Mouse (Mus musculus): ENCODE measurements at regions not wholly inside any gene's neighbourhood (a gene's known extent, or its start where the extent isn't known, plus 50 kb on each side); places are given as distances from the start of the nearest gene placed in this dataset.
A peak's percentile ranks its signal among the peaks of the same experiment; 100 is the strongest.

DNA sequence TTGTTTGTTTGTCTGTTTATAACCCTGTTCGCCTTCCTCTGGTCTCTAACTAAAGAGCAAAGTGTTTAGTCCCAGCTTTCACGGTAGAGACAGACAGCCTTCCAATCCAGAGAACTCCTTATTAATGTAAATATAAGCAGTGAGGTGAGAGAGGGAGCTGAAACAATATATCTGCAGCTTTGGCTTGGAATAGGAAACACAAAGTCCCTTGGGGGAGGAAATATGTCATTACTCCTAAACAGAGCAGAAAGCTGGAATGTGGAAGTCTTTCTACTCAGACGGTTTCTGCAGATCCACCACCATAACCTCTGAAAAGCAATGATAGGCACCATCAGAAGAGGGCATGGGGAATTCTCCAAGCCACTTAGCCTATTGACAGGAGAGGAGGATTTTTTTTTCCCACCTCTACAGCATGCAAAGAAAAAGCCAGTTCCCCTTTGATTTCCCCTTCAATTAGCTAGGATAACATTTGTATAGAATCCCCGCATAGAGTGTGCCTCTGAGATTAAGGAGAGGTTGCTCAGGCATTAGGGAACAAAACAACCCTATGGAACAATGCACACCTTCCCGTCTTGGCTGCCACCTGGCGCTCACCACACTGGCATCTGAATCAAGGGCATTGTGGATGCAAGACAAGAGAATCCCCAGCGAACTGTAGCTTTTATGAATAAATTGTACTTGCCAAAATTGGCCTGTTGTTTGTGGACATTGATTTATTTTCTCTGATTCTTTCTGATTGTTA lies 281.9 kb upstream of the Kirrel3 start:
- 5% methylated on average over 7 of the region's 7 CpGs for WGBS
- peak; percentile 11; the same call in 1 of the 2 replicates for ATAC-seq (replicated peaks; ENCODE audit: low FRiP score)
- H3K4me2 ChIP-seq (ENCODE audit: low read depth, low read length, severe bottlenecking), result no peak overlapping the region
- no peak for DNase-seq (ENCODE audit: low spot score)
- H3K27ac ChIP-seq (ENCODE audit: low read depth, low read length), result no peak overlapping the region
- no peak overlapping the region for H3K9ac ChIP-seq (ENCODE audit: low read length)
- H3K4me3 ChIP-seq (ENCODE audit: low read depth, low read length), result no peak overlapping the region
- H3K27me3 ChIP-seq (ENCODE audit: control insufficient read depth, insufficient read depth, low read length), result peaks cover 2% of the 10 kb centered on the region; the same call in 1 of the 2 replicates
- no peaks in the 10 kb centered on the region for H3K36me3 ChIP-seq (ENCODE audit: control insufficient read depth, insufficient read depth, low read length)
- no peaks in the 10 kb centered on the region for H3K9me3 ChIP-seq (ENCODE audit: control insufficient read depth, low read length)
- peaks cover 18% of the 10 kb centered on the region for H3K4me1 ChIP-seq (replicated peaks; ENCODE audit: control insufficient read depth, insufficient read depth, low read length)

DNA sequence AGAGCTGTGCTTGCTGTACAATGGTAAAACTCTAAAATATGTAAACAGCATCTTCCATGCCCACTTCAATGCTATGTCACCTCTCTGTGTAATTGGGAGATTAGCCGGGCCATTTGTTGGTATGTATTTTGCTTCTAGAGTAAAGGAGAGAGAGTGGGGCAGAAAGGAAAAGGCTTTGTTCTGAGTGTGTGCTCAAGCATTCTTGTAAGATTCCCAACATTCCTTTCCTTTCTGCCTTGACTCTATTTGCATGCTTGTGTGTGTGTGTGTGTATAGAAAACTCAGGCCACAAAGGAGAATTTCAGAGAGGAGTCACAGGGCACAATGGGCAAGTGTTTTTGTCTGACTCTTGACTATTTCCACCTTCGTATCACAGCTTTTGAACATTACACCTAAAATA lies 281.2 kb upstream of the Kirrel3 start:
- DNase-seq (ENCODE audit: low spot score), result no peak
- WGBS, result 11% methylated on average over 2 of the region's 2 CpGs
- H3K9me3 ChIP-seq (ENCODE audit: control insufficient read depth, low read length), result no peaks in the 10 kb centered on the region
- H3K27me3 ChIP-seq (ENCODE audit: control insufficient read depth, insufficient read depth, low read length), result peaks cover 2% of the 10 kb centered on the region; the same call in 1 of the 2 replicates
- no peaks in the 10 kb centered on the region for H3K36me3 ChIP-seq (ENCODE audit: control insufficient read depth, insufficient read depth, low read length)
- no peak overlapping the region for H3K4me2 ChIP-seq (ENCODE audit: low read depth, low read length, severe bottlenecking)
- no peak overlapping the region for H3K27ac ChIP-seq (ENCODE audit: low read depth, low read length)
- no peak for ATAC-seq (replicated peaks; ENCODE audit: low FRiP score)
- H3K9ac ChIP-seq (ENCODE audit: low read length), result no peak overlapping the region
- H3K4me3 ChIP-seq (ENCODE audit: low read depth, low read length), result no peak overlapping the region
- peaks cover 18% of the 10 kb centered on the region for H3K4me1 ChIP-seq (replicated peaks; ENCODE audit: control insufficient read depth, insufficient read depth, low read length)

DNA sequence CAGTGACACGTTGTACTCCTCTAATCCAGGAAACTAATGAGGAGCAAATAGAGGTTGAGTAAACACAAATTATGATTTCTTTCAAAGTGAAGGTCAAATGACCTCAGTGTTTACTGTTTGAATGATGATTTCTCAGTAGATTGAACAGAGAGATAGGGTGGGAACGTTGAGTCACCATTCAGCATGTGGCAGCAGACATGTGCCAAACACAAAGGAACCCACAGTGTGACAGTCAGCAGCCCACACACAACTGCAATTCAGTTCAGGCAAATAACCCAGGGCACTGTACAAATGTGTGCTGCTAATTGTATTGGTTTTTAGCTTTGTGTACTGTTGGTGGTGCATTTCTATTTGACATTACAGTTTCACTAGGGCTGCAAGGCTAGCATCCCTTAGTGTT lies 254.1 kb upstream of the Kirrel3 start:
- ATAC-seq (replicated peaks; ENCODE audit: low FRiP score), result no peak
- H3K4me3 ChIP-seq (ENCODE audit: low read depth, low read length), result no peak overlapping the region
- no peaks in the 10 kb centered on the region for H3K27me3 ChIP-seq (ENCODE audit: control insufficient read depth, insufficient read depth, low read length)
- DNase-seq (ENCODE audit: low spot score), result no peak
- no peaks in the 10 kb centered on the region for H3K4me1 ChIP-seq (replicated peaks; ENCODE audit: control insufficient read depth, insufficient read depth, low read length)
- no peak overlapping the region for H3K27ac ChIP-seq (ENCODE audit: low read depth, low read length)
- WGBS, result 48% methylated on average over 2 of the region's 2 CpGs
- H3K9ac ChIP-seq (ENCODE audit: low read length), result no peak overlapping the region
- no peaks in the 10 kb centered on the region for H3K36me3 ChIP-seq (ENCODE audit: control insufficient read depth, insufficient read depth, low read length)
- H3K4me2 ChIP-seq (ENCODE audit: low read depth, low read length, severe bottlenecking), result no peak overlapping the region
- no peaks in the 10 kb centered on the region for H3K9me3 ChIP-seq (ENCODE audit: control insufficient read depth, low read length)

DNA sequence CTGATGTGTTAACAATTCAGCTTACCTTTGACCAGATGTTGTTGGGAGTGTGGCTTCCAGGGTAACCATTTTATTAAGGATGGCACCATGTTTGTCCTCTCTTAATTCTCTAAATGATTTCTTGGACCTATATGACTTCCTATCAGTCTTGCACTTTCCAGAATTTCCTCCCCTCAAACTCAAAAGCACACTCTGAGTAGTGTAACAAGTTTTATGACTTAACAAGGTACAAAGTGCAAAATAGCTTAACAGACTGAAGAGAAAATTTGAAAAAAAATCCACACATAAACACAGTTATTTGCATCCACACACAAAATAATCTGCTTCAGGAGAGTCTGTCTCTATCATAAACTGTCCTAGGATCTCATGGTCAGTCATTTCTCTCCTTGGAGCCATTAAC lies 251.0 kb upstream of the Kirrel3 start:
- Histone ChIP-seq H3K27ac (ENCODE audit: low read depth, low read length) (no peak overlapping the region), H3K36me3 (ENCODE audit: control insufficient read depth, insufficient read depth, low read length) (no peaks in the 10 kb centered on the region), H3K4me3 (ENCODE audit: low read depth, low read length) (no peak overlapping the region), H3K9me3 (ENCODE audit: control insufficient read depth, low read length) (no peaks in the 10 kb centered on the region), H3K4me1 (replicated peaks; ENCODE audit: control insufficient read depth, insufficient read depth, low read length) (no peaks in the 10 kb centered on the region), H3K27me3 (ENCODE audit: control insufficient read depth, insufficient read depth, low read length) (no peaks in the 10 kb centered on the region), H3K4me2 (ENCODE audit: low read depth, low read length, severe bottlenecking) (no peak overlapping the region), H3K9ac (ENCODE audit: low read length) (no peak overlapping the region)
- no peak for DNase-seq (ENCODE audit: low spot score)
- no peak for ATAC-seq (replicated peaks; ENCODE audit: low FRiP score)

DNA sequence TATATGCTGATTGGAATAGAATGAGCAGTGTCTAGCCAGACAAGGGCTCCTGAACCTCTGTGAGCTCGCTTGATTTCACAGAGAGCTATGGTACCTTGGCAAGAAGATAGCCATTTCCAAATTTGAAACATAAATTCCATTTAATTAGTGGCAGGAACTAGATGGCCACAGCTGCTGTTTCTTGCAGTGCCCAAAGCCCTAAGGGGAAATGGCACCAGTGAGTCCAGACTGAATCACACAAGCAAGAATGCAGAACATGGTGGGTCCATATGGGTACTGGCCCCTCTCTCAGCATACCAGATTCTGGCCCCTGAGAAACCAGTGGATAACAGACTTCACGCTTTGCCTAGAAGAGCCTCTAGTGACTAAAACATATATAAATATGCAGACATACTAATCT lies 246.2 kb upstream of the Kirrel3 start:
- DNase-seq (ENCODE audit: low spot score) (no peak), ATAC-seq (replicated peaks; ENCODE audit: low FRiP score) (no peak)
- Histone ChIP-seq H3K4me2 (ENCODE audit: low read depth, low read length, severe bottlenecking) (no peak overlapping the region), H3K36me3 (ENCODE audit: control insufficient read depth, insufficient read depth, low read length) (no peaks in the 10 kb centered on the region), H3K27me3 (ENCODE audit: control insufficient read depth, insufficient read depth, low read length) (no peaks in the 10 kb centered on the region), H3K9ac (ENCODE audit: low read length) (no peak overlapping the region), H3K4me1 (replicated peaks; ENCODE audit: control insufficient read depth, insufficient read depth, low read length) (no peaks in the 10 kb centered on the region), H3K4me3 (ENCODE audit: low read depth, low read length) (no peak overlapping the region), H3K9me3 (ENCODE audit: control insufficient read depth, low read length) (no peaks in the 10 kb centered on the region), H3K27ac (ENCODE audit: low read depth, low read length) (no peak overlapping the region)
- WGBS, result 89% methylated on average over 2 of the region's 2 CpGs

DNA sequence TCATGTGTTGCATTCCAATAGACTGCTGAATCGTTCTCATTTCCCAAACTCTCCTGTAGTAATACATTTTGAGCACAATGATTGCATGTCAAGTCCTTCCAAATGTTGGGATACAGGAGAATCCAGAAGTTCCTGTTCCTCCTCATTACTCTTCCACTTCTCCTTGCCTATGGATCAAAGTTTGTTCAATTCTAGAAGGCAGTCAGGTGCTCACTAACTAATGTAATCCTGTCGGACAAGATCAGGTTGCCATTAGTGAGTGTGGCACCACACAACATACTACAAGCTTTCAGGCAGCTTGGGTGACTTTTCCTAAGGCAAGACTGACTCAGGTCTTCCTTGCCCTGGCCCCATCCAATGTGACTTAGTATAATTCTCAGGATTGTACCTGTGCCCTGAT lies 242.0 kb upstream of the Kirrel3 start:
- H3K27me3 ChIP-seq (ENCODE audit: control insufficient read depth, insufficient read depth, low read length), result no peaks in the 10 kb centered on the region
- WGBS, result 82% methylated on average over 2 of the region's 2 CpGs
- no peak overlapping the region for H3K4me3 ChIP-seq (ENCODE audit: low read depth, low read length)
- H3K4me2 ChIP-seq (ENCODE audit: low read depth, low read length, severe bottlenecking), result no peak overlapping the region
- H3K36me3 ChIP-seq (ENCODE audit: control insufficient read depth, insufficient read depth, low read length), result no peaks in the 10 kb centered on the region
- H3K9me3 ChIP-seq (ENCODE audit: control insufficient read depth, low read length), result no peaks in the 10 kb centered on the region
- ATAC-seq (replicated peaks; ENCODE audit: low FRiP score), result no peak
- H3K9ac ChIP-seq (ENCODE audit: low read length), result no peak overlapping the region
- H3K27ac ChIP-seq (ENCODE audit: low read depth, low read length), result no peak overlapping the region
- DNase-seq (ENCODE audit: low spot score), result no peak
- no peaks in the 10 kb centered on the region for H3K4me1 ChIP-seq (replicated peaks; ENCODE audit: control insufficient read depth, insufficient read depth, low read length)

DNA sequence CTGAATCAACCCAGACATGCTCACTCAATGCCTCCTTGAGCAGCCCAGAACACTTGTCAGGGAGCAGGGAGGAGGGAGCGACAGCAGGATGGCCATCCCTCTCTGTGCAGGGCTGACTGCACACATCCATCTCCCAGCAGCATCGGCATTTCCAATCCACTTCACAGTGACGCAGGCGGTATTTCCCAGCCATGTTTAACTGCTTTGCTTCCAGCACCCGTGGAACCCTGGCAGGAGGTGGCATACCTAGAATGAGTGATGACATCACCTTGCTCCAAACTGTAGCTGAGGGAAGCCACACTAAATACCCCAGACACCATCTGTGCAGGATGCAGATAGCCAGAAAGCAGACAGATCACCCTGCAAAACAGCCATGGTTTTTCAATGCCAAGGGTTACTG lies 241.1 kb upstream of the Kirrel3 start:
- no peak overlapping the region for H3K27ac ChIP-seq (ENCODE audit: low read depth, low read length)
- H3K9me3 ChIP-seq (ENCODE audit: control insufficient read depth, low read length), result no peaks in the 10 kb centered on the region
- H3K36me3 ChIP-seq (ENCODE audit: control insufficient read depth, insufficient read depth, low read length), result no peaks in the 10 kb centered on the region
- no peak overlapping the region for H3K4me2 ChIP-seq (ENCODE audit: low read depth, low read length, severe bottlenecking)
- no peak overlapping the region for H3K9ac ChIP-seq (ENCODE audit: low read length)
- WGBS, result 88% methylated on average over 5 of the region's 5 CpGs
- DNase-seq (ENCODE audit: low spot score), result no peak
- no peak for ATAC-seq (replicated peaks; ENCODE audit: low FRiP score)
- H3K4me1 ChIP-seq (replicated peaks; ENCODE audit: control insufficient read depth, insufficient read depth, low read length), result no peaks in the 10 kb centered on the region
- no peak overlapping the region for H3K4me3 ChIP-seq (ENCODE audit: low read depth, low read length)
- H3K27me3 ChIP-seq (ENCODE audit: control insufficient read depth, insufficient read depth, low read length), result no peaks in the 10 kb centered on the region

DNA sequence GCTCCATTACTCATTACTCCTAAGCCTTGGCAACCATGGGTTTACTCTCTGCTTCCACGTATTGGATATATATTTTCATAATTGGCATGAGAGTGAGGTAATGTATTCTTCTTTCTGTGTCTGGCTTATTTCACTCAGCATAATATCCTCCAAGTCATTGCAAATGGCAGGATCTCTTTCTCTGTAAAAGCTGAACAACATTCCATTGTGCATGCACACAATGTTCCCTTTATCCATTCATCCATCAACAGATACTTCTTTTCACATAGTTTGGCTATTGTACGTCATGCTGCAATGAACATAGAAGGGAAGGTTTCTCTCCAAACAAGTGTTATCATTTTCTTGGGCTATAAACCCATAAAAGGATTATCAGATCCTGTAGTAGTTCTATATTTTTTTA lies 232.9 kb upstream of the Kirrel3 start:
- H3K4me3 ChIP-seq (ENCODE audit: low read depth, low read length), result no peak overlapping the region
- no peak for ATAC-seq (replicated peaks; ENCODE audit: low FRiP score)
- no peaks in the 10 kb centered on the region for H3K4me1 ChIP-seq (replicated peaks; ENCODE audit: control insufficient read depth, insufficient read depth, low read length)
- H3K9me3 ChIP-seq (ENCODE audit: control insufficient read depth, low read length), result no peaks in the 10 kb centered on the region
- H3K4me2 ChIP-seq (ENCODE audit: low read depth, low read length, severe bottlenecking), result no peak overlapping the region
- no peak overlapping the region for H3K27ac ChIP-seq (ENCODE audit: low read depth, low read length)
- H3K36me3 ChIP-seq (ENCODE audit: control insufficient read depth, insufficient read depth, low read length), result no peaks in the 10 kb centered on the region
- no peak overlapping the region for H3K9ac ChIP-seq (ENCODE audit: low read length)
- H3K27me3 ChIP-seq (ENCODE audit: control insufficient read depth, insufficient read depth, low read length), result no peaks in the 10 kb centered on the region
- WGBS, result 66% methylated on average over 2 of the region's 2 CpGs
- DNase-seq (ENCODE audit: low spot score), result no peak

DNA sequence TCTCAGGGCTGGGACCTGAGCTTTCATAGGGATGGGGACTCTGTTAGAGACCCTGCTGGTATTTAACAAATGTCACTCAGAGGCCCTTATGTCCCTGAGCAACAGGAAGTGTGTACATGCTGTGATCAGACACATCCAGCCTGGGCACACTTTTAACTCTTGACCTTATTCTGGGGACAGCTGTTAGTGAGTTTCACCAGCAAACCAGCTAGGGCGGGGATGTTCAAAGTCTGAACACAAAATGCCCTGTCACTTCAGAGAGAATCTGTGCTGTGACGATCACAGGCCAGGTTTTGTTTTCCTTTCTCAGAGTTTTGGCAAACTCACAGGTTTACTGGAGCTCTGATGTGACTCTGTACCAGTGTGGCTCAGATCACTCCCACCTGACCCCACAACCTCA lies 227.2 kb upstream of the Kirrel3 start:
- Histone ChIP-seq H3K36me3 (ENCODE audit: control insufficient read depth, insufficient read depth, low read length) (no peaks in the 10 kb centered on the region), H3K4me1 (replicated peaks; ENCODE audit: control insufficient read depth, insufficient read depth, low read length) (no peaks in the 10 kb centered on the region), H3K9ac (ENCODE audit: low read length) (no peak overlapping the region), H3K27ac (ENCODE audit: low read depth, low read length) (no peak overlapping the region), H3K27me3 (ENCODE audit: control insufficient read depth, insufficient read depth, low read length) (no peaks in the 10 kb centered on the region), H3K9me3 (ENCODE audit: control insufficient read depth, low read length) (no peaks in the 10 kb centered on the region), H3K4me2 (ENCODE audit: low read depth, low read length, severe bottlenecking) (no peak overlapping the region), H3K4me3 (ENCODE audit: low read depth, low read length) (no peak overlapping the region)
- 59% methylated on average over 2 of the region's 2 CpGs for WGBS
- ATAC-seq (replicated peaks; ENCODE audit: low FRiP score), result no peak
- no peak for DNase-seq (ENCODE audit: low spot score)

Data from forebrain, embryonic 11.5 days (tissue).